Mouse (Mus musculus) left cerebral cortex, postnatal 10 days (tissue): ENCODE measurements around the gene Serf1. TPM values are rescaled to one million over a fixed set of nuclear protein-coding genes. Genes with fewer than 3 reads are reported as not detected.
"Not testable (repeated sequence)": the region's sequence is repeated elsewhere in the genome, so short reads cannot be mapped to it uniquely, and the experiment has no call there.

Experiments
- DNase-seq, 2 experiments: peaks; one replicate each; pipeline ENCODE4 v3.0.0; 2021 to 2022; ENCODE audit warnings: low spot score in 2 of 2, mixed read lengths in 1 of 2; ENCODE audit errors: extremely low spot score in 1 of 2
- intact Hi-C: fragments of 180-260 bp; cut with DNase I; formaldehyde crosslinking; loops from one replicate; pipeline ENCODE4 v1.15.1; 2025
- total RNA-seq, 2 experiments: library from RNA; stranded (reverse); gene quantifications; 2 replicates each; pipeline ENCODE4 v1.2.3; 2021

The Serf1 gene
- 10 to 100 TPM; 51.3 to 52.2 TPM for total RNA-seq

GRCm38 (mm10) chr13:100107652-100108472, at the start of gene Serf1:
Gene Serf1, plus strand, starts transcription at chr13:100108012.
- intact Hi-C loops: no loop called here
- DNase-seq: peak; percentile 67 to 88

- intact Hi-C loops: loop anchor here (5.0 to 10.0 kb wide), 2 partner anchors 37 to 421 kb away; no protein-coding TSS in a partner anchor
- no peak for DNase-seq
These were observed 43.9 kb upstream of the Serf1 start for GRCm38 (mm10) chr13:100063936-100064335.

GRCm38 (mm10) chr13:100067821-100068220, 40.0 kb upstream of the Serf1 start:
- no peak for DNase-seq
- intact Hi-C loops: loop anchor here (10.0 kb wide), 1 partner anchor 417 kb away; no protein-coding TSS in a partner anchor

GRCm38 (mm10) chr13:100071473-100071872, 36.3 kb upstream of the Serf1 start:
- DNase-seq: no peak
- intact Hi-C loops: loop anchor here (10.0 kb wide), 1 partner anchor 563 kb away; no protein-coding TSS in a partner anchor

GRCm38 (mm10) chr13:100098808-100099207, 9.0 kb upstream of the Serf1 start:
- DNase-seq: no peak
- intact Hi-C loops: no loop called here

- no peak for DNase-seq
- intact Hi-C loops: no loop called here
These were observed 4.7 kb upstream of the Serf1 start for GRCm38 (mm10) chr13:100103052-100103658.

GRCm38 (mm10) chr13:100103748-100104254, 4.0 kb upstream of the Serf1 start, which contains the start of gene Bdp1:
Gene Bdp1, minus strand, starts transcription at chr13:100104070.
- intact Hi-C loops: no loop called here
- peak; percentile 93 to 95 for DNase-seq

GRCm38 (mm10) chr13:100112218-100112972, 4.6 kb downstream of the Serf1 start:
- no peak for DNase-seq
- intact Hi-C loops: loop anchor here (5.0 kb wide), 1 partner anchor 280 kb away; no protein-coding TSS in a partner anchor

GRCm38 (mm10) chr13:100123970-100124369, 16.2 kb downstream of the Serf1 start:
- intact Hi-C loops: no loop called here
- no peak for DNase-seq

- DNase-seq: peak; percentile 88 to 95
- intact Hi-C loops: loop anchor here (5.0 kb wide), 1 partner anchor 368 kb away; the partner anchor contains the start of gene Gtf2h2
These were observed 16.8 kb downstream of the Serf1 start, which contains the start of gene Smn1 for GRCm38 (mm10) chr13:100124423-100125257. Gene Smn1, plus strand, starts transcription at chr13:100124852.

GRCm38 (mm10) chr13:100125258-100125643, 17.4 kb downstream of the Serf1 start:
- intact Hi-C loops: loop anchor here (5.0 kb wide), 1 partner anchor 367 kb away; the partner anchor contains the start of gene Gtf2h2

GRCm38 (mm10) chr13:100141646-100142314, 34.0 kb downstream of the Serf1 start:
- intact Hi-C loops: no loop called here
- DNase-seq: no peak

More at GRCm38 (mm10) chr13:100125258-100125643, 17.4 kb downstream of the Serf1 start:
- DNase-seq: no peak

GRCm38 (mm10) chr13:100152659-100153058, 44.8 kb downstream of the Serf1 start:
- intact Hi-C loops: no loop called here
- no peak for DNase-seq

GRCm38 (mm10) chr13:100156624-100157023, 48.8 kb downstream of the Serf1 start:
- intact Hi-C loops: no loop called here
- no peak for DNase-seq

GRCm38 (mm10) chr13:100161171-100161870, 53.5 kb downstream of the Serf1 start:
- intact Hi-C loops, DNase-seq: not testable (repeated sequence)

- intact Hi-C loops, DNase-seq: not testable (repeated sequence)
These were observed 54.7 kb downstream of the Serf1 start for GRCm38 (mm10) chr13:100162467-100162866.
